In the genomic region with DNA sequence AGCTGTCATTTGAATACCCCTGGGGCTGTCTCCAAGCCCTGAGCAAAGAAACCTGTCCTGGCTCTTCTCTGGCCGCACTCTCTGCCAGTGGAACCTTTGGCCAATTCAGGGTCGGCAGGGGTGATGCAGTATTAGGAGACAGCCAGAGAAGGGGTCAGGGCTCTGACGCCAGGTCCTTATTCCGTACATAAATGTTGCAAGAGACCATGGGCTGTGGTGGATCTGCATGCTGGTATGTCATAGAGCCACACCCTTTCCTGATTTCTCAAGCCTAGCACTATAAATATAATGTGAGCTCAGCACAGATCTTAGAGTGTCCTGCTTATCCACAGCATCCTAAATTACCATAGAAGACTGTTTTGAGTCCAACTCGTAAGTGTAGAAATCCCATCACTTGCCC, we compare ENCODE assay signal across 14 mouse cellular contexts.
DNase-seq lines count a peak whose midpoint lies in the region; ATAC-seq lines count a peak whose summit lies in the region.
"Had no signal": no experiment of that assay in that cellular context is flagged by ENCODE, and none has a peak within 500 bp of the region (broad histone marks: within the 10 kb centered on the region; RNA-seq: fewer than 3 reads in every experiment).

No protein-coding gene starts in this region.

- no peak overlapping the region for H3K4me3 ChIP-seq in kidney, embryonic 15.5 days (replicated peaks)
- no peak overlapping the region for H3K4me3 ChIP-seq in heart, embryonic 16.5 days (ENCODE audit: low read length)
- H3K4me3 ChIP-seq: neural tube, embryonic 15.5 days had no signal

- no peak for DNase-seq in frontal cortex, postnatal 10 days (ENCODE audit: low spot score in 2 of 2)
- no peak for DNase-seq in kidney, postnatal 10 days
- DNase-seq in monocyte, adult 2 months (ENCODE audit: low read depth in 1 of 2, low spot score in 2 of 2) = peak; percentile 70 to 75
- DNase-seq in B cell, adult 2 months = no peak
- DNase-seq: adrenal gland, adult 8-10 months; cerebellum, adult 8-10 months; kidney, postnatal 14 days; thymus, postnatal 25 days had no signal

- no peak overlapping the region for H3K9ac ChIP-seq in kidney, embryonic 15.5 days
- peak overlapping the region; percentile 5; the same call in 1 of the 2 replicates for H3K9ac ChIP-seq in heart, embryonic 16.5 days (ENCODE audit: low read length)
- H3K9ac ChIP-seq: neural tube, embryonic 15.5 days had no signal

- no peaks in the 10 kb centered on the region for H3K36me3 ChIP-seq in kidney, embryonic 15.5 days
- H3K36me3 ChIP-seq in heart, embryonic 16.5 days (ENCODE audit: control insufficient read depth, insufficient read depth) = no peaks in the 10 kb centered on the region
- H3K36me3 ChIP-seq: neural tube, embryonic 15.5 days had no signal

- H3K27ac ChIP-seq in kidney, embryonic 15.5 days = peak overlapping the region; percentile 28
- peak overlapping the region; percentile 44; the same call in 1 of the 2 replicates for H3K27ac ChIP-seq in heart, embryonic 16.5 days (ENCODE audit: low read length)
- H3K27ac ChIP-seq: neural tube, embryonic 15.5 days had no signal

- H3K9me3 ChIP-seq in kidney, embryonic 15.5 days (replicated peaks) = no peaks in the 10 kb centered on the region
- H3K9me3 ChIP-seq in heart, embryonic 16.5 days (replicated peaks; ENCODE audit: control insufficient read depth, low read length) = no peaks in the 10 kb centered on the region
- H3K9me3 ChIP-seq: neural tube, embryonic 15.5 days had no signal

- peaks cover 41% of the 10 kb centered on the region for H3K4me1 ChIP-seq in kidney, embryonic 15.5 days
- H3K4me1 ChIP-seq in heart, embryonic 16.5 days (ENCODE audit: control insufficient read depth, insufficient read depth, low read length) = peaks cover 49% of the 10 kb centered on the region

- no peak overlapping the region for H3K4me2 ChIP-seq in kidney, embryonic 15.5 days
- no peak overlapping the region for H3K4me2 ChIP-seq in heart, embryonic 16.5 days (ENCODE audit: low read depth, low read length)
- H3K4me2 ChIP-seq: midbrain, embryonic 11.5 days; neural tube, embryonic 15.5 days had no signal

- ATAC-seq in frontal cortex, adult (ENCODE audit: low TSS enrichment) = 0 out of 2 replicates have a peak, but pooled peaks have one; percentile 47
- ATAC-seq in kidney, embryonic 15.5 days (replicated peaks; ENCODE audit: low FRiP score) = no peak
- no peak for ATAC-seq in heart, embryonic 16.5 days (replicated peaks; ENCODE audit: extremely low read depth, insufficient read depth, low FRiP score)
- no peak for ATAC-seq in erythroid progenitor cell, adult 5-6 weeks (replicated peaks; ENCODE audit: low FRiP score, poor library complexity, severe bottlenecking)

- 75% methylated on average over 5 of the region's 5 CpGs for WGBS in kidney, embryonic 15.5 days
- WGBS in heart, embryonic 16.5 days = 65% methylated on average over 5 of the region's 5 CpGs

- no peaks in the 10 kb centered on the region for H3K27me3 ChIP-seq in kidney, embryonic 15.5 days
- H3K27me3 ChIP-seq in heart, embryonic 16.5 days (ENCODE audit: control insufficient read depth, insufficient read depth, low read length) = no peaks in the 10 kb centered on the region
- H3K27me3 ChIP-seq: neural tube, embryonic 15.5 days had no signal

Comparison
In these comparisons a context has a peak if more than half of its experiments do, and no peak if none do; other contexts are left out.
1. DNase-seq: peak in monocyte, adult 2 months (2 of 2); none in frontal cortex, postnatal 10 days (0 of 2), kidney, postnatal 10 days (single experiment) and B cell, adult 2 months (0 of 2).